Mouse (Mus musculus) limb, embryonic 11.5 days (tissue): ENCODE measurements at regions not wholly inside any gene's neighbourhood (a gene's known extent, or its start where the extent isn't known, plus 50 kb on each side); places are given as distances from the start of the nearest gene placed in this dataset.

ENCODE experiments used
- ATAC-seq: fragments of 200-750 bp; cut with Nextera tagmentation; 2 replicates; pipeline ENCODE4 v1.8.0; 2017; ENCODE audit warnings: low read depth; ENCODE audit not compliant: insufficient number of reproducible peaks, low FRiP score, low TSS enrichment
- DNase-seq: peaks from one replicate; pipeline ENCODE4 v3.0.0-alpha.2; 2015; ENCODE audit warnings: low spot score
- H3K27ac ChIP-seq: fragments of 300-500 bp; sonication (generic); replicated peaks from 2 replicates; pipeline ENCODE4 v1.5.1; 2014; ENCODE audit warnings: low read depth, mild to moderate bottlenecking, low read length
- H3K27me3 ChIP-seq: fragments of 300-500 bp; sonication (generic); 2 replicates; pipeline ENCODE4 v1.6.1; 2014; ENCODE audit warnings: mild to moderate bottlenecking, low read length, mixed read lengths; ENCODE audit not compliant: control insufficient read depth, insufficient read depth
- H3K36me3 ChIP-seq: fragments of 300-500 bp; sonication (generic); 2 replicates; pipeline ENCODE4 v1.6.1; 2014; ENCODE audit warnings: mild to moderate bottlenecking, low read length, moderate library complexity, mixed read lengths; ENCODE audit not compliant: control insufficient read depth, insufficient read depth
- H3K4me1 ChIP-seq: fragments of 300-500 bp; sonication (generic); 2 replicates; pipeline ENCODE4 v1.6.1; 2014; ENCODE audit warnings: low read length, mixed read lengths; ENCODE audit not compliant: control insufficient read depth, insufficient read depth
- H3K4me2 ChIP-seq: fragments of 300-500 bp; sonication (generic); 2 replicates; pipeline ENCODE4 v1.6.1; 2014; ENCODE audit warnings: low read depth, mild to moderate bottlenecking, moderate library complexity; ENCODE audit not compliant: severe bottlenecking
- H3K4me3 ChIP-seq: fragments of 300-500 bp; sonication (generic); 2 replicates; pipeline ENCODE4 v1.5.1; 2014; ENCODE audit warnings: low read depth, low read length
- H3K9ac ChIP-seq: fragments of 300-500 bp; sonication (generic); 2 replicates; pipeline ENCODE4 v1.6.1; 2014; ENCODE audit warnings: mild to moderate bottlenecking, low read length
- H3K9me3 ChIP-seq: fragments of 300-500 bp; sonication (generic); 2 replicates; pipeline ENCODE4 v1.6.1; 2016; ENCODE audit warnings: low read length; ENCODE audit not compliant: control insufficient read depth
- WGBS: fragments of 180-500 bp; shearing (Covaris S2); extraction: QIAGEN DNeasy Blood & Tissue Kit; methylation state at CpG from one replicate; pipeline ENCODE4 v1.1.7; 2014; 5-methylcytosine and 5-hydroxymethylcytosine counted together

GRCm38 (mm10) chr4:24154418-24154817 lies 341.8 kb upstream of the Mms22l start:
- H3K27ac ChIP-seq: no peak overlapping the region
- H3K4me2 ChIP-seq: no peak overlapping the region
- WGBS: 22% methylated on average over 8 of the region's 8 CpGs
- peak; percentile 75 for DNase-seq
- H3K36me3 ChIP-seq: no peaks in the 10 kb centered on the region
- no peaks in the 10 kb centered on the region for H3K9me3 ChIP-seq
- H3K4me1 ChIP-seq: no peaks in the 10 kb centered on the region
- no peak overlapping the region for H3K9ac ChIP-seq
- 0 out of 2 replicates have a peak, but pooled peaks have one; percentile 67 for ATAC-seq
- H3K4me3 ChIP-seq: no peak overlapping the region
- no peaks in the 10 kb centered on the region for H3K27me3 ChIP-seq

GRCm38 (mm10) chr4:24173750-24174149 lies 322.5 kb upstream of the Mms22l start:
- Histone ChIP-seq H3K27me3 (no peaks in the 10 kb centered on the region), H3K4me2 (no peak overlapping the region), H3K36me3 (no peaks in the 10 kb centered on the region), H3K4me3 (no peak overlapping the region), H3K9ac (no peak overlapping the region), H3K4me1 (no peaks in the 10 kb centered on the region), H3K9me3 (no peaks in the 10 kb centered on the region), H3K27ac (no peak overlapping the region)
- ATAC-seq: no peak
- DNase-seq: no peak
- 80% methylated on average over 2 of the region's 2 CpGs for WGBS

DNA sequence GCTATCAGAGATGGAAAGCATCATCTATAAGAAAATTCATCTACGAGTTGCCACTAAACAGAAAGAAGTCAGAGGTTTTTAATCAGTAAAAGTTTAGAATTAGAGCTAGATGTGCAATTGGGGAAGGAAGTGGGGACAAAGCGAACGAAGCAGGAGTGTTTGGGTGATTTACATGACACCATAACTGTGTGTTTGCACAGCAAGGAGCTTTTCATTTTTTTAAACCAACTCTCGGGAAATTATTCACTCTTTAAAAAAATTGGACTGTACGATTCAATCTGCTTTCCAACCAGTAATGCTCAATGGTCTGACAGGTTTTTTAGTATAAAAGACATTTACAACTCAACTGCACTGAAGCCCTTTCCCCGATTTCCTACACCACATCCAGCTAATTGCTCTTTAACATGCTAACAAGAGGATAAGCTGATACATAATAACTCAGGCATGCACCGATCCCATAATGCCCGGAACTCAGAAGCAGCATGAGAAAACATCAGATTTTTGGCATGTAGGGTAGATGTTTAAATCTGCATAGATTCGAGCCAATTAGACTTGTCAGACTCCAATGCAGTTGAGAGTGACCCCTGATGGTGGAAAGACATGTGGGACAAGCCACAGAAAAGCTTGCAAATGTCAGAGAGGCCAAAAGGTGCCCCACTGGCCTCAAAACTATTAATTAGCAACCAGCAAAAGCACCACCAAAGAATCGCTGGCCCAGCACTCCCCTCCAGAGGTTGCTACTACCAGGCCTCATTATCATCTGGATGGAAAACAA lies 282.8 kb upstream of the Mms22l start:
- no peak overlapping the region for H3K27ac ChIP-seq

DNA sequence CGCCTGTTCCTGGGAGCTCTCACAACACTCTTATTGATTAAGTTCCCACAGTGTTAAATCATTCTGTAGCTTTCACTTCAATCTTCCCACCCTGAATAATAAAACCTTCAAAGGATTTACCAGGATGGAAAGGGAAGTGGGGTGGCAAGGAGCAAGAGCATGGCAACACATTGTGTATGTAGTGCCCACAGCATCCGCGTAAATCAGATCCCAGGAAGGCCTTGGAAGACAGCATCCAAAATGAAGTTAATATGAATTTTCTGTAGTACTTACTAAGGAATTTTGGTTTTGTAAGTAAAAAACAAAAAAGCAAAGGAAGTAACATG lies 282.3 kb upstream of the Mms22l start:
- Histone ChIP-seq H3K27ac (no peak overlapping the region), H3K27me3 (no peaks in the 10 kb centered on the region), H3K9ac (no peak overlapping the region), H3K36me3 (no peaks in the 10 kb centered on the region), H3K4me3 (no peak overlapping the region), H3K4me1 (no peaks in the 10 kb centered on the region), H3K4me2 (no peak overlapping the region), H3K9me3 (no peaks in the 10 kb centered on the region)
- 55% methylated on average over 3 of the region's 3 CpGs for WGBS
- ATAC-seq (no peak), DNase-seq (no peak)

More for the DNA sequence above, 282.8 kb upstream of the Mms22l start:
- no peaks in the 10 kb centered on the region for H3K9me3 ChIP-seq
- DNase-seq (no peak), ATAC-seq (no peak)
- WGBS: 50% methylated on average over 10 of the region's 10 CpGs
- no peak overlapping the region for H3K9ac ChIP-seq
- H3K27me3 ChIP-seq: no peaks in the 10 kb centered on the region
- no peak overlapping the region for H3K4me2 ChIP-seq
- no peak overlapping the region for H3K4me3 ChIP-seq
- no peaks in the 10 kb centered on the region for H3K36me3 ChIP-seq
- H3K4me1 ChIP-seq: no peaks in the 10 kb centered on the region

GRCm38 (mm10) chr4:24218383-24218934 lies 277.8 kb upstream of the Mms22l start:
- H3K4me2 ChIP-seq: no peak overlapping the region
- ATAC-seq (no peak), DNase-seq (no peak)
- H3K4me1 ChIP-seq: no peaks in the 10 kb centered on the region
- H3K9ac ChIP-seq: no peak overlapping the region
- no peaks in the 10 kb centered on the region for H3K27me3 ChIP-seq
- H3K36me3 ChIP-seq: no peaks in the 10 kb centered on the region
- no peaks in the 10 kb centered on the region for H3K9me3 ChIP-seq
- WGBS: 36% methylated on average over 6 of the region's 6 CpGs
- H3K4me3 ChIP-seq: no peak overlapping the region
- H3K27ac ChIP-seq: no peak overlapping the region

- Histone ChIP-seq H3K27me3 (no peaks in the 10 kb centered on the region), H3K36me3 (no peaks in the 10 kb centered on the region), H3K27ac (no peak overlapping the region), H3K4me2 (no peak overlapping the region), H3K9ac (no peak overlapping the region), H3K4me3 (no peak overlapping the region), H3K4me1 (no peaks in the 10 kb centered on the region), H3K9me3 (no peaks in the 10 kb centered on the region)
- ATAC-seq (no peak), DNase-seq (no peak)
- WGBS: 73% methylated on average over 4 of the region's 4 CpGs
These were observed 277.2 kb upstream of the Mms22l start for GRCm38 (mm10) chr4:24219074-24219497.

GRCm38 (mm10) chr4:24219583-24219982 lies 276.7 kb upstream of the Mms22l start:
- Histone ChIP-seq H3K27ac (no peak overlapping the region), H3K9ac (no peak overlapping the region), H3K36me3 (no peaks in the 10 kb centered on the region), H3K4me2 (no peak overlapping the region), H3K9me3 (no peaks in the 10 kb centered on the region), H3K4me3 (no peak overlapping the region), H3K4me1 (no peaks in the 10 kb centered on the region), H3K27me3 (no peaks in the 10 kb centered on the region)
- ATAC-seq (no peak), DNase-seq (no peak)
- 78% methylated on average over 3 of the region's 3 CpGs for WGBS

DNA sequence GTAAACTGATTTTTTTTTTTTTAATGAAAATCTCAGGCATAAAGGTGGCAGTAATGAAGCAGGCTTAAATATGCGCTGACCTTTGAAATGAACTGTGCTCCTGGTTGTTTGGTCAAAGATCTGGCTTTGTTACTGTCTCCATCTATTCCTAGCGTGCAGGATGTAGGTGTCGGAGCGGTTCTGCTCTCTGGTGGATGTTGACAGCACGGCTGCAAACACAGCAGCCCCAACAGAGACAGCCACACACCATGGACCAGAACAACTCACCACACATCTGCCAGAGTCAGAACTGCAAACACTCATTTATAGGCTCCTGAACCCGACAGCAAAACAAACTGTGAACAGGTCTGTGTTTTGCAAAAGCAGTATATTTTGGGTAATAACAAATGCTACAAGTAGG lies 251.1 kb upstream of the Mms22l start:
- H3K36me3 ChIP-seq: no peaks in the 10 kb centered on the region
- 60% methylated on average over 6 of the region's 6 CpGs for WGBS
- no peaks in the 10 kb centered on the region for H3K9me3 ChIP-seq
- no peak overlapping the region for H3K27ac ChIP-seq
- no peaks in the 10 kb centered on the region for H3K27me3 ChIP-seq
- no peak overlapping the region for H3K9ac ChIP-seq
- DNase-seq (no peak), ATAC-seq (no peak)
- H3K4me3 ChIP-seq: no peak overlapping the region
- H3K4me2 ChIP-seq: no peak overlapping the region
- H3K4me1 ChIP-seq: no peaks in the 10 kb centered on the region
